Mouse (Mus musculus): Measurements from ENCODE around the gene Gm10053. TPM values are rescaled to one million over a fixed set of nuclear protein-coding genes. Genes with fewer than 3 reads are reported as not detected.

Gene Gm10053
- total RNA-seq, 1 experiment from 2014 or later: 73.0 TPM

DNA sequence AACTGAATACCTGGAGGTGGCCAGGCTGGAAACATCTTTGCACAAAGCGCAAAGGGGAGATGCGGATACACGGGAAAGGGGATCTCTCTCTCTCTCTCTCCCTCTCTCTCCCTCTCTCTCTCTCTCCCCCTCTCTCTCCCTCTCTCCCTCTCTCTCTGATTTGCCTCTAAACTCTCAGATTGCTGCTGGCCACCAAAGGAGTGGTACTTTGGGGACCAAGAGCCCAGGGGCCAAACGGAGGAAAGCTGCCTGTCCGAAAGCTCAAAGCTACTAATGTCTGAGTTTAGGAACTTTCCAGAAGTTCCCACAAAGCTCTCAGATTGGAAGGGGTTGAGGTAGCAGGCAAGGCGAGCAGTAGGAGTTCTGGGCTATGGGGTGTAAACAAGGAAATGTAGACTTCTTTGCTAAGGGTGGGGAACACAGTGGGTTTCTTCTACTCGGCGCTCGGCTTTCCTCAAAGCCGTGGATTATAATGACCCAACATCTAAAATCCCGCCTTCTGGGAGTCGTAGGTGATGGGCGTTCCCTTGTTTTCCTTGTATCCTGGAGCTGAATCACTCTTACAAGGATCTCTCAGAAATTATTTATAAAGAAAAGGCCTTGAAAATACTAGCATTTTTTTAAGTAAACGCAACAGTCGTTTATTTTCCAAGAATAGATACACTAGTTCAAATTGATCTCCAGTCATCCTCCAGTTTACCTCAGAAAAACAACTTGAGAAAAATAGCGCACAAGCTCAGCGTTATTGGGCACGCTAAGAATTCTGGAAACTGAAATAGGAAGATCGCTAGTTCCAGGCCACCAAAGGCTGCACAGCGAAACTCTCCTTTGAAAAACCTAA, 22.6 kb downstream of the Gm10053 start:
- ATAC-seq (replicated peaks in 1 of 2; ENCODE audit: insufficient read depth in 1 of 2, low FRiP score in 2 of 2, low TSS enrichment in 1 of 2, low read depth in 1 of 2, poor library complexity in 2 of 2, severe bottlenecking in 2 of 2): no peak

DNA sequence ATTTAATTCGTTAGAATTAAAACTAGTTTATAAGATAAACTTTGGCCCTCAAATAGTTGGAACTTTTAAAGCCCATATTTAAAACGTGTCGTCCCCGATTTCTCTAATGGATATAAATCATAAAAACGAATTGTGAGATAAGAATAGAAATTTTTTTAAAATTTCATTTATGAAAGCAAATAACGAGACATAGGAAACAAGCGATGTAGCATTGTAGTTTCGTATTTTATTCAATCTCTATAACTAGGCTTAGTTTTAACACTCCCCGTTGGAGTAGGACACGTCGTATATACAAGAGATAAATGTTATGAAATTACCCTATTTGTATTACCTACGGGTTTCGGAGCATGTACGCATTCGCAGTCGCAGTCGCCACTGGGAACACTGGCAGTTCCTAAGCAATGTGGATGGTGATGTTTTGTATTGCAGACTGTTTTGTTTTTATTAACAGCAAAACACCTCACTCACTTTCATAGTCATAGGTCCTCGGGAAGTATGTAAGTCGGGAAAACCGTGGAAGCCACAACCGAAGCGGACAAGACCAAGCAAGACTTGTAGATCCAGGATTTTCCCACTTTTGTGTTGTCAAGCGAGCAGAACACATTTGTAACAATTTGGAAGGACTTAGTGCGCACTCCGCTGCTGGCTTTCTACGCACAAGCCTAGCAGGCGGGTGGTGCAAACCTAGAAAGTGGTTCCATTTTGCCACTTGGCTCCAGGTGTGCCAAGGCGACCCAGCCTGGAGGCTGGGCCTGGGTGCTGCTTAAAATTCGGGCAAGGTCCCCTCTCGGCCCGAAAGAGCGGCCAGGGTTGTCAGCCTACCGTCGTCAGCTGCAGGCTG, 23.5 kb downstream of the Gm10053 start:
- no peak for ATAC-seq (replicated peaks in 1 of 2; ENCODE audit: insufficient read depth in 1 of 2, low FRiP score in 2 of 2, low TSS enrichment in 1 of 2, low read depth in 1 of 2, poor library complexity in 2 of 2, severe bottlenecking in 2 of 2)

DNA sequence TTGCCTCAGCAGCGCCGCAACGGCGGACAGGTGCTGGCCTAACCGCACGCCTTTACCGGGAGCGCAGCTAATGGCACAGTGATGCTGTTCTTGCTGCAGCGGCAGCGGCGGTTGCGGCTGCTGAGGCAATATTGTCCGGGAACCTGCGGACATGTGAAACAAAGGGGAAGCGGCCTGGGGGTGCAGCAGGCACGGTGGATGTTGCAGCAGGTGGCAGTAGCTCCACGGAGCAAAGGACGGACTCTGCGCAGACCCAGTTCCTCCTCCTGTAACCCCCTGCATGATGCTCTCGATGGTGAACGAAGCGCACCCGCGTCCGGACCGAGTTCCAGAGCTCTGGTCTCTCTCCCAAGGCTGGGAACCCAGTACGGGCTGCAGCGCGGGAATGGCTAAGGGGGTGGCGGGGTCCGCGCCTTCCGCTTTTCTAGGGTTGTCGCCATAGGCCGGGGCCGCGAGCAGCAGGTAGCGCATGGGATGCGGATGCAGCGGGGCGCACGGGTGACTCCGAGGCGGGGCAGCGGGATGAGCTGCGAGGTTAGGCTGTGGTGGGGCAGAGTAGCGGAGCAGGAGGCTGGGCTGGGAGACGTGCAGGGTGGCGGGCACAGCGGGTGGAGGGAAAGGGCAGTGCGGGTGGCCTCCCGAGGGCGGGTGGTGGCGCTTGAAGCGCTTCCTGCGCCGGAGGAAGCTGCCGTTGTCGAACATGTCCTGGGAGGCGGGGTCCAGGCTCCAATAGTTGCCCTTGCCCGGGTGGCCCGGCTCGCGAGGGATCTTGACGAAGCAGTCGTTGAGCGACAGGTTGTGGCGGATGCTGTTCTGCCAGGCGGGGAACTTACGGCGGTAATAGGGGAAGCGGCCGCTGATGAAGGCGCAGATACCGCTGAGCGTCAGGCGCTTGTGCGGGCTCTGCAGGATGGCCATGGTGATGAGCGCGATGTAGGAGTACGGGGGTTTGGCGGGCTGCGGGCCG, 24.4 kb downstream of the Gm10053 start:
- ATAC-seq (replicated peaks in 1 of 2; ENCODE audit: insufficient read depth in 1 of 2, low FRiP score in 2 of 2, low TSS enrichment in 1 of 2, low read depth in 1 of 2, poor library complexity in 2 of 2, severe bottlenecking in 2 of 2): peak; percentile 71 to 77

- no peak for ATAC-seq (replicated peaks in 1 of 2; ENCODE audit: insufficient read depth in 1 of 2, low FRiP score in 2 of 2, low TSS enrichment in 1 of 2, low read depth in 1 of 2, poor library complexity in 2 of 2, severe bottlenecking in 2 of 2)
Observed at GRCm38 (mm10) chr19:24900581-24901220, 25.2 kb downstream of the Gm10053 start, which contains the start of gene Foxd4. TSS of gene Foxd4 (minus strand) at chr19:24901197.

DNA sequence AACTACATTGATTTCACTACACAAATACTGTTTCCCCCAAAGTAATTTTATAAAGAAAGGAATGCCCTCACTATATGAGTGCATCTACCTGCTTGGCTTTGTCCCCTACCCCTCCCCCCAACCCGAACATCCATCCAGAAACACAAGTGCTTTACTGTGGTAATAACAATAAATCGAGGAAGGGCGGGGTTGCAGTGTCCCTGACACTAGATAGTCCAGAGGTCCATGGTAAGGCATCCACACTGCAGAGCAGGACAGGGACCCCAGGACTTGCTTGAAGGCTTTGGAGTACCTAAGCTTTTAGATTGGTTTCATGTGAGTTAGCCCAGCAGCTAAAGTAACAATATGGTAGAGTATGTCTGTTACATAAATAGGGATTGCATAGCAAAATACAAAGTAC, 26.2 kb downstream of the Gm10053 start:
- ATAC-seq (replicated peaks in 1 of 2; ENCODE audit: insufficient read depth in 1 of 2, low FRiP score in 2 of 2, low TSS enrichment in 1 of 2, low read depth in 1 of 2, poor library complexity in 2 of 2, severe bottlenecking in 2 of 2): no peak

DNA sequence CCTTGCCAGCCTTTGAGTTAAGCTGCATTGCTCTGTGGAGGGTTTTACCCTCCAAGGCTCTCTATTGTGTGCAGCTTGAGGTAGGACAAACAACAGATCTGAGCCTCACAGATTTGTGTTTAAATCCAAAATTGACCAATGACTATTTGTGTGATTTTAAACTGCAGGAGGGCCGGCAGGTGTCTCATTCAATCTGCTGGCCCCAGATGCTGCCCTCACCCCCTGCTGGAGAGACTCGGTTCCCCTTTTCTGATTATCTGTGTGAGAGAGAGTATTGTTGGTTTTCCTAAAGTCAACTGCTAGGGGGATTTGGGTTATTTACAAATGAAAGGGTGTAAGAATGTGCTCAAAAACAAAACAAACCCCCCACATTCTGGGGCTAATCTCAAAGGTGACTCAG, 26.8 kb downstream of the Gm10053 start:
- ATAC-seq (replicated peaks in 1 of 2; ENCODE audit: insufficient read depth in 1 of 2, low FRiP score in 2 of 2, low TSS enrichment in 1 of 2, low read depth in 1 of 2, poor library complexity in 2 of 2, severe bottlenecking in 2 of 2): no peak

DNA sequence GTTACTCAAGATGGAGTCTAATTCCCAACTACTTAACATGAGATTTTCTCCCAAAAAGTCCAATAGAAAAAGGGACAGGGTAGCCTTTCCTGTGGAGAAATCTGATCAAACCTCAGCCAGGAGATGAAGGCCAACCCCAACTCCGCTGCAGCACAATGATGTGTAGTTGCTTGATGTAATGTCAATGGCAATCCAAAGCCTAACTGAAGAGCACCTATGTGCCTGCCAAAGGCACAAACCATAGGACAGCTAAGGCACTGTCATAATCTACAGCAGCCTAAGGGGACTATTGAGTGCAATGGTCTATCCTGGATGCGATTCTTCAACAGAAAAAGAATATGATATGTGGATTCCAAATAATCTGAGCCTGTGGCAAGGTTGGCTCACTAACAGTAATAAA, 27.3 kb downstream of the Gm10053 start:
- ATAC-seq (replicated peaks in 1 of 2; ENCODE audit: insufficient read depth in 1 of 2, low FRiP score in 2 of 2, low TSS enrichment in 1 of 2, low read depth in 1 of 2, poor library complexity in 2 of 2, severe bottlenecking in 2 of 2): no peak

- ATAC-seq (replicated peaks in 1 of 2; ENCODE audit: insufficient read depth in 1 of 2, low FRiP score in 2 of 2, low TSS enrichment in 1 of 2, low read depth in 1 of 2, poor library complexity in 2 of 2, severe bottlenecking in 2 of 2): peak in 1 of 2 experiments; percentile 63; a peak in 1 of 4 replicates
Observed at GRCm38 (mm10) chr19:24907655-24908054, 32.2 kb downstream of the Gm10053 start.

DNA sequence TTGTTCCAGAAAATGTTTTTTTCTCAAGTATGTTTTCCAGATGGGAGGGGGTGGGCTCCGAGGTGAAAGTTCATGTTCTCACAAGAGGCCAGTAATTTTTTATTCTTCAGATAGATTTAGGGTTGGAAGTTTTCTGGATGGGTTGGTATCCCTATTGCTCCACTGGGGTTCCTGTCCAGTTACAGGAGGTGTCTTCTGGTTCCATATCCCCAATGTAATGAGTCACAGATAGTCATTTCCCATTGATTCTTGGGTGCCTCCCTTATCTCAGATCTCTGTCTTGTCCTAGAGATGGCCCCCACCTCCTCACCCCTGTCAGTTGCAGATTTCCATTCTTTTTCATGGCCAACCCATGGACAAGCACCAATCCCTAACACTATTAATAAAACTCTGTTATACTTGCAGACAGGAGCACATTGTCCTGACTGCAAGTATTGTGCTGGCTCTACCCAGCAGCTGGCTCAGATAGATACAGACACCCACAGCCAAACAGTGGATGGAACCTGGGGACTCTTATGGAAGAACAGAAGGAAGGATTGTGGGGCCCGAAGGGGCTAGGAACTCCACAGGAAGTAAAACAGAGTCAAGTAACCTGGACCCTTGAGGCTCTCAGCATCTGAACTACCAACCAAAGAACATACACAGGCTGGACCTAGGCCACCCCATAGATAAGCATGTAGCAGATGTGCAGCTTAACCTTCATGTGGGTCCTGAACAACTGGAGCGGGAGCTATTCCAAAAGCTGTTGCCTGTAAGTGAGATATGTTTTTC, 33.1 kb downstream of the Gm10053 start:
- ATAC-seq (replicated peaks in 1 of 2; ENCODE audit: insufficient read depth in 1 of 2, low FRiP score in 2 of 2, low TSS enrichment in 1 of 2, low read depth in 1 of 2, poor library complexity in 2 of 2, severe bottlenecking in 2 of 2): no peak

DNA sequence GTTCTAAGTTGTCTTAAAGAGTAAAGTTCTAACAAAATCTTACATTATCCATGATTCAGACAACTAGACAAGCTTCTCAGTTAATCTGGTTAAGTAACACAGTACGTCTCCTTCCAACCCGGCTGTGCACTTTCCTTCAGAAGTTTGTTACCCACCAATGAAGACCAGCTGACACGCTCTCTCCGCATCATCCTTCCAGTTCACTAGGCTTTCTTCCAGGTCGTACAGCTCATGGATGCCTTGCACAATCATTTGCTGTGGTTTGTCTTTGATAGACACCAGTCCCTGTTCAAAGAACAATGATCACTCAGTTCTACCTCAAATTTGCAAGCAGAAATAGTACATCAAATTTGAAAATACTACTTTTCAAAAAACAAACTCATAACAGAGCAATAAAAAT, 45.4 kb downstream of the Gm10053 start:
- no peak for ATAC-seq (replicated peaks in 1 of 2; ENCODE audit: insufficient read depth in 1 of 2, low FRiP score in 2 of 2, low TSS enrichment in 1 of 2, low read depth in 1 of 2, poor library complexity in 2 of 2, severe bottlenecking in 2 of 2)

Other genes with a start within 250 kb of the Gm10053 start
- gene Tmem252, start 201.7 kb upstream of the Gm10053 start, total RNA-seq (2017): not detected in 2 replicates
- 0.13 TPM in 1 of 2 replicates, not detected in the other for gene Pgm5, start 13.8 kb upstream of the Gm10053 start, total RNA-seq (2017)
- not detected in 2 replicates for gene Foxd4, start 25.5 kb downstream of the Gm10053 start, total RNA-seq (2017)
- 23.8 and 39.8 TPM in 2 replicates for gene Cbwd1, start 85.9 kb downstream of the Gm10053 start, total RNA-seq (2017)
- 50.4 and 63.4 TPM in 2 replicates for gene Dock8, start 123.8 kb downstream of the Gm10053 start, total RNA-seq (2017)

Data from hematopoietic stem cell, adult 5-6 weeks (primary cell).